Mouse (Mus musculus): ENCODE data around the gene Spred2. TPM values are rescaled to one million over a fixed set of nuclear protein-coding genes. Genes with fewer than 3 reads are reported as not detected.
A peak's percentile ranks its signal among the peaks of the same experiment; 100 is the strongest.

Gene Spred2
- total and polyA plus RNA-seq, 3 experiments, result 8.9 to 76.1 (median 33.6) TPM

GRCm38 (mm10) chr11:19966294-19966693, 42.1 kb downstream of the Spred2 start:
- no peak overlapping the region for H3K4me3 ChIP-seq (ENCODE audit: low read depth, low read length)
- no peak for TF ChIP-seq TAL1 (conservative IDR thresholded peaks at IDR 0.05; ENCODE audit: low read depth, low read length)
- TF ChIP-seq GATA1 (IDR thresholded peaks at IDR 0.05; ENCODE audit: borderline replicate concordance, low read length), result no peak
- TF ChIP-seq GATA2 (IDR thresholded peaks at IDR 0.05; ENCODE audit: borderline replicate concordance, low read depth, low read length), result no peak
- TF ChIP-seq CTCF (IDR thresholded peaks at IDR 0.05; ENCODE audit: low read depth, low read length), result no peak
- no peak for TF ChIP-seq POLR2AphosphoS5 (IDR thresholded peaks at IDR 0.05; ENCODE audit: insufficient replicate concordance, low read depth, low read length)
- no peaks in the 10 kb centered on the region for H3K9me3 ChIP-seq (replicated peaks)
- H3K4me1 ChIP-seq (ENCODE audit: insufficient read depth, low read depth, low read length), result peaks cover 27% of the 10 kb centered on the region
- ATAC-seq (ENCODE audit: extremely low read depth, insufficient number of reproducible peaks, low FRiP score, poor library complexity, severe bottlenecking) (no peak), DNase-seq (ENCODE audit: low spot score) (no peak)
- H3K27me3 ChIP-seq (ENCODE audit: insufficient read depth, low read length), result no peaks in the 10 kb centered on the region
- H3K36me3 ChIP-seq (replicated peaks), result peaks cover 89% of the 10 kb centered on the region

GRCm38 (mm10) chr11:19969584-19969983, 45.4 kb downstream of the Spred2 start:
- H3K4me3 ChIP-seq (ENCODE audit: low read depth, low read length), result no peak overlapping the region
- TF ChIP-seq GATA2 (IDR thresholded peaks at IDR 0.05; ENCODE audit: borderline replicate concordance, low read depth, low read length) (no peak), POLR2AphosphoS5 (IDR thresholded peaks at IDR 0.05; ENCODE audit: insufficient replicate concordance, low read depth, low read length) (no peak), CTCF (IDR thresholded peaks at IDR 0.05; ENCODE audit: low read depth, low read length) (no peak), GATA1 (IDR thresholded peaks at IDR 0.05; ENCODE audit: borderline replicate concordance, low read length) (no peak), TAL1 (conservative IDR thresholded peaks at IDR 0.05; ENCODE audit: low read depth, low read length) (no peak)
- DNase-seq (ENCODE audit: low spot score) (no peak), ATAC-seq (ENCODE audit: extremely low read depth, insufficient number of reproducible peaks, low FRiP score, poor library complexity, severe bottlenecking) (no peak)
- H3K36me3 ChIP-seq (replicated peaks), result peaks cover 86% of the 10 kb centered on the region
- peaks cover 28% of the 10 kb centered on the region for H3K4me1 ChIP-seq (ENCODE audit: insufficient read depth, low read depth, low read length)
- H3K27me3 ChIP-seq (ENCODE audit: insufficient read depth, low read length), result no peaks in the 10 kb centered on the region
- no peaks in the 10 kb centered on the region for H3K9me3 ChIP-seq (replicated peaks)

GRCm38 (mm10) chr11:19971954-19972750, 48.0 kb downstream of the Spred2 start:
- Histone ChIP-seq H3K4me1 (ENCODE audit: insufficient read depth, low read depth, low read length) (peaks cover 24% of the 10 kb centered on the region), H3K27me3 (ENCODE audit: insufficient read depth, low read length) (no peaks in the 10 kb centered on the region), H3K9me3 (replicated peaks) (no peaks in the 10 kb centered on the region), H3K4me3 (ENCODE audit: low read depth, low read length) (no peak overlapping the region), H3K36me3 (replicated peaks) (peaks cover 82% of the 10 kb centered on the region)
- no peak for DNase-seq (ENCODE audit: low spot score)
- peak; percentile 40; the same call in 1 of the 2 replicates for ATAC-seq (ENCODE audit: extremely low read depth, insufficient number of reproducible peaks, low FRiP score, poor library complexity, severe bottlenecking)
- TF ChIP-seq GATA1 (IDR thresholded peaks at IDR 0.05; ENCODE audit: borderline replicate concordance, low read length) (no peak), TAL1 (conservative IDR thresholded peaks at IDR 0.05; ENCODE audit: low read depth, low read length) (no peak), POLR2AphosphoS5 (IDR thresholded peaks at IDR 0.05; ENCODE audit: insufficient replicate concordance, low read depth, low read length) (no peak), CTCF (IDR thresholded peaks at IDR 0.05; ENCODE audit: low read depth, low read length) (no peak), GATA2 (IDR thresholded peaks at IDR 0.05; ENCODE audit: borderline replicate concordance, low read depth, low read length) (no peak)

- Histone ChIP-seq H3K9me3 (replicated peaks) (no peaks in the 10 kb centered on the region), H3K4me1 (ENCODE audit: insufficient read depth, low read depth, low read length) (peaks cover 26% of the 10 kb centered on the region), H3K36me3 (replicated peaks) (peaks cover 86% of the 10 kb centered on the region), H3K27me3 (ENCODE audit: insufficient read depth, low read length) (no peaks in the 10 kb centered on the region), H3K4me3 (ENCODE audit: low read depth, low read length) (no peak overlapping the region)
- ATAC-seq (ENCODE audit: extremely low read depth, insufficient number of reproducible peaks, low FRiP score, poor library complexity, severe bottlenecking), result no peak
- TF ChIP-seq POLR2AphosphoS5 (IDR thresholded peaks at IDR 0.05; ENCODE audit: insufficient replicate concordance, low read depth, low read length), result no peak
- TF ChIP-seq GATA1 (IDR thresholded peaks at IDR 0.05; ENCODE audit: borderline replicate concordance, low read length), result no peak
- no peak for TF ChIP-seq TAL1 (conservative IDR thresholded peaks at IDR 0.05; ENCODE audit: low read depth, low read length)
- no peak for DNase-seq (ENCODE audit: low spot score)
Measured at GRCm38 (mm10) chr11:19973032-19973790, 49.0 kb downstream of the Spred2 start.

GRCm38 (mm10) chr11:19976032-19976431, 51.9 kb downstream of the Spred2 start:
- no peak for TF ChIP-seq GATA2 (IDR thresholded peaks at IDR 0.05; ENCODE audit: borderline replicate concordance, low read depth, low read length)
- no peak for TF ChIP-seq CTCF (IDR thresholded peaks at IDR 0.05; ENCODE audit: low read depth, low read length)
- TF ChIP-seq TAL1 (conservative IDR thresholded peaks at IDR 0.05; ENCODE audit: low read depth, low read length), result no peak
- no peak for TF ChIP-seq GATA1 (IDR thresholded peaks at IDR 0.05; ENCODE audit: borderline replicate concordance, low read length)
- TF ChIP-seq POLR2AphosphoS5 (IDR thresholded peaks at IDR 0.05; ENCODE audit: insufficient replicate concordance, low read depth, low read length), result no peak
- Histone ChIP-seq H3K9me3 (replicated peaks) (no peaks in the 10 kb centered on the region), H3K27me3 (ENCODE audit: insufficient read depth, low read length) (no peaks in the 10 kb centered on the region), H3K4me3 (ENCODE audit: low read depth, low read length) (no peak overlapping the region), H3K4me1 (ENCODE audit: insufficient read depth, low read depth, low read length) (peaks cover 31% of the 10 kb centered on the region), H3K36me3 (replicated peaks) (peaks cover 81% of the 10 kb centered on the region)
- DNase-seq (ENCODE audit: low spot score), result no peak
- ATAC-seq (ENCODE audit: extremely low read depth, insufficient number of reproducible peaks, low FRiP score, poor library complexity, severe bottlenecking), result no peak

GRCm38 (mm10) chr11:19977687-19978086, 53.5 kb downstream of the Spred2 start:
- Histone ChIP-seq H3K4me3 (ENCODE audit: low read depth, low read length) (no peak overlapping the region), H3K27me3 (ENCODE audit: insufficient read depth, low read length) (no peaks in the 10 kb centered on the region), H3K4me1 (ENCODE audit: insufficient read depth, low read depth, low read length) (peaks cover 26% of the 10 kb centered on the region), H3K36me3 (replicated peaks) (peaks cover 76% of the 10 kb centered on the region), H3K9me3 (replicated peaks) (no peaks in the 10 kb centered on the region)
- TF ChIP-seq CTCF (IDR thresholded peaks at IDR 0.05; ENCODE audit: low read depth, low read length), result no peak
- no peak for TF ChIP-seq GATA1 (IDR thresholded peaks at IDR 0.05; ENCODE audit: borderline replicate concordance, low read length)
- TF ChIP-seq TAL1 (conservative IDR thresholded peaks at IDR 0.05; ENCODE audit: low read depth, low read length), result no peak
- no peak for TF ChIP-seq GATA2 (IDR thresholded peaks at IDR 0.05; ENCODE audit: borderline replicate concordance, low read depth, low read length)
- TF ChIP-seq POLR2AphosphoS5 (IDR thresholded peaks at IDR 0.05; ENCODE audit: insufficient replicate concordance, low read depth, low read length), result no peak
- ATAC-seq (ENCODE audit: extremely low read depth, insufficient number of reproducible peaks, low FRiP score, poor library complexity, severe bottlenecking), result no peak
- DNase-seq (ENCODE audit: low spot score), result no peak

Measured in G1E (cell line).